Mouse (Mus musculus) lung, postnatal 0 days (tissue): ENCODE measurements around the gene Skiv2l. TPM values are rescaled to one million over a fixed set of nuclear protein-coding genes. Genes with fewer than 3 reads are reported as not detected.
A peak's percentile ranks its signal among the peaks of the same experiment; 100 is the strongest.
"Not testable (repeated sequence)": the region's sequence is repeated elsewhere in the genome, so short reads cannot be mapped to it uniquely, and the experiment has no call there.

ENCODE experiments used
- ATAC-seq: fragments of 200-750 bp; cut with Nextera tagmentation; 2 replicates; pipeline ENCODE4 v1.8.0; 2017; ENCODE audit warnings: moderate library complexity
- DNase-seq: peaks from one replicate; pipeline ENCODE4 v3.0.0-alpha.2; 2016; ENCODE audit warnings: low spot score
- H3K27ac ChIP-seq: fragments of 300-500 bp; sonication (generic); 2 replicates; pipeline ENCODE4 v1.5.1; 2014; ENCODE audit warnings: antibody characterized with exemption, mild to moderate bottlenecking, low read length, mixed read lengths
- H3K27me3 ChIP-seq: fragments of 300-500 bp; sonication (generic); replicated peaks from 2 replicates; pipeline ENCODE4 v1.6.1; 2014; ENCODE audit warnings: low read length, mixed read lengths; ENCODE audit not compliant: insufficient read depth
- H3K36me3 ChIP-seq: fragments of 300-500 bp; sonication (generic); 2 replicates; pipeline ENCODE4 v1.6.1; 2014; ENCODE audit warnings: low read length, mixed read lengths; ENCODE audit not compliant: insufficient read depth
- H3K4me1 ChIP-seq: fragments of 300-500 bp; sonication (generic); 2 replicates; pipeline ENCODE4 v1.6.1; 2014; ENCODE audit warnings: antibody characterized with exemption, low read depth, low read length, mixed read lengths; ENCODE audit not compliant: insufficient read depth
- H3K4me2 ChIP-seq: fragments of 300-500 bp; sonication (generic); replicated peaks from 2 replicates; pipeline ENCODE4 v1.6.1; 2014; ENCODE audit warnings: low read depth, mild to moderate bottlenecking, low read length, moderate library complexity, mixed read lengths
- H3K4me3 ChIP-seq: fragments of 300-500 bp; sonication (generic); 2 replicates; pipeline ENCODE4 v1.5.1; 2014; ENCODE audit warnings: low read depth, low read length
- H3K9ac ChIP-seq: fragments of 300-500 bp; sonication (generic); replicated peaks from 2 replicates; pipeline ENCODE4 v1.6.1; 2014; ENCODE audit warnings: low read depth, mild to moderate bottlenecking
- H3K9me3 ChIP-seq: fragments of 300-500 bp; sonication (generic); 2 replicates; pipeline ENCODE4 v1.6.1; 2016; ENCODE audit warnings: low read length, mixed read lengths
- CTCF ChIP-seq: IDR thresholded peaks from 2 replicates; pipeline ENCODE4 v1.5.1; 2016; ENCODE audit warnings: antibody characterized with exemption, mild to moderate bottlenecking
- EP300 ChIP-seq: IDR thresholded peaks from 2 replicates; pipeline ENCODE4 v1.6.1; 2016; ENCODE audit warnings: antibody characterized with exemption, mild to moderate bottlenecking, control low read depth
- WGBS: fragments of 180-500 bp; shearing (Covaris S2); extraction: QIAGEN DNeasy Blood & Tissue Kit; methylation state at CpG from one replicate; pipeline ENCODE4 v1.1.7; 2014; 5-methylcytosine and 5-hydroxymethylcytosine counted together
- polyA plus RNA-seq: library from polyadenylated mRNA; unstranded; fragments of >200 nt; fragmentation: Nextera tagmentation; extraction: Ambion mirVana; gene quantifications from 2 replicates; pipeline ENCODE4 v1.2.1, GENCODE M21; 2015

The Skiv2l gene
- polyA plus RNA-seq, 1 experiment from 2014 or later = 30.6 TPM

- H3K9ac ChIP-seq = peak overlapping the region; percentile 74
- H3K9me3 ChIP-seq = no peaks in the 10 kb centered on the region
- H3K4me1 ChIP-seq = peaks cover 12% of the 10 kb centered on the region; the same call in 1 of the 2 replicates
- peak overlapping the region; percentile 85 for H3K27ac ChIP-seq
- H3K4me3 ChIP-seq = peak overlapping the region; percentile 77
- ATAC-seq = peak; percentile 76
- 4% methylated on average over 45 of the region's 48 CpGs for whole genome bisulfite sequencing
- no peaks in the 10 kb centered on the region for H3K27me3 ChIP-seq
- DNase-seq = peak; percentile 87
- TF ChIP-seq CTCF (no peak), EP300 (no peak)
- peak overlapping the region; percentile 91 for H3K4me2 ChIP-seq
- peaks cover 6% of the 10 kb centered on the region for H3K36me3 ChIP-seq
Observed at GRCm38 (mm10) chr17:34836155-34836855, 13.7 kb downstream of the Skiv2l start.

DNA sequence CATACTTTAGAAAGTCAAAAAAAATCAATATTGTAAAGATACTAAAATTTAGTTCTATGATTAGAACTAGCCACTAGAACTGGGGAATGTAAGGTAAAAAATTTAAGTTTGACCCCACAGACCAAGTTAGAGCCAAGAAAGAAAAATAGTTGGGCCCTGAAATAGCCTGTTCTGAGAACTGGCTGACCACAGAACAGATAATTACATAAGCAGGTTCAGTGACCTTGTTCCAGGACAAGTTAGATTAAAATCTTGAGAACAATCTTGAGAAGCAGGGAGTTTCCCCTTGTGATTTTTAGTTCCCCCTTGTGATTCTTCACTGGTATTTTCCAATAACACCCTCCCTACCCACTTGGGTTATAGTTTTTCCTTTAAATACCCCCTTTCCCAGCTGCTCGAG is 19.2 kb downstream of the Skiv2l start:
- not testable (repeated sequence) for DNase-seq, ATAC-seq, H3K9ac ChIP-seq, H3K4me2 ChIP-seq, H3K27me3 ChIP-seq, H3K4me1 ChIP-seq, H3K9me3 ChIP-seq, H3K4me3 ChIP-seq, H3K27ac ChIP-seq
- 89% methylated on average over 1 of the region's 1 CpGs for WGBS
- peaks cover 21% of the 10 kb centered on the region; the same call in 1 of the 2 replicates for H3K36me3 ChIP-seq

GRCm38 (mm10) chr17:34814818-34815370 is 35.1 kb downstream of the Skiv2l start:
- no peak overlapping the region for H3K4me3 ChIP-seq
- H3K9me3 ChIP-seq = no peaks in the 10 kb centered on the region
- H3K27me3 ChIP-seq = no peaks in the 10 kb centered on the region
- 70% methylated on average over 7 of the region's 7 CpGs for WGBS
- ATAC-seq = no peak
- DNase-seq = no peak
- no peaks in the 10 kb centered on the region for H3K36me3 ChIP-seq
- H3K9ac ChIP-seq = no peak overlapping the region
- TF ChIP-seq CTCF (no peak), EP300 (no peak)
- no peak overlapping the region for H3K27ac ChIP-seq
- H3K4me1 ChIP-seq = no peaks in the 10 kb centered on the region
- H3K4me2 ChIP-seq = no peak overlapping the region

- not testable (repeated sequence) for H3K4me3 ChIP-seq, H3K36me3 ChIP-seq, H3K4me2 ChIP-seq, H3K9me3 ChIP-seq, H3K27me3 ChIP-seq, H3K4me1 ChIP-seq, H3K9ac ChIP-seq, ATAC-seq, H3K27ac ChIP-seq
- DNase-seq = peak; percentile 32
- WGBS = 54% methylated on average over 11 of the region's 12 CpGs
- TF ChIP-seq CTCF = peak; percentile 69
Observed at GRCm38 (mm10) chr17:34813747-34814146, 36.3 kb downstream of the Skiv2l start.

DNA sequence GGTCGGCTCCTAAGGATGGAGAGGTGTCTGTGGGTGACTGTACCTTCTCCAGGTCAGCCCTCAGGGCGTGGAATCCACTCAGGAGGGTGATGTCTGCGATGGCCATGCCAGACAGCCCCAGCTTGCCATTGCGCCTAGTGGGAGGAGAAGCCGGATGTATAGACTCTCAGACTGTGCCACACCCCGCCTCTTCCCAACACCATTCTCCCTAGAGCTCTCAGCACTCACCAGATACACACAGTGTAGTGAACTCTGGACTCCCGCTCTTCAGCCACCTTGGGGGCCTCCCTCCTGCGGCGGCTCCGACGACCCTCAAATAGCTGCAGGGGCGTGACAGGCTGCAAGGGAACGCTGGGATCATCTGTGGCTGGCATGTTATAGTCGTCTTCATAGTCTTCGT is 38.7 kb downstream of the Skiv2l start:
- Histone ChIP-seq H3K9me3 (no peaks in the 10 kb centered on the region), H3K4me1 (no peaks in the 10 kb centered on the region), H3K4me3 (no peak overlapping the region), H3K36me3 (no peaks in the 10 kb centered on the region), H3K4me2 (no peak overlapping the region), H3K9ac (no peak overlapping the region), H3K27me3 (no peaks in the 10 kb centered on the region), H3K27ac (no peak overlapping the region)
- TF ChIP-seq CTCF = no peak
- DNase-seq (no peak), ATAC-seq (no peak)
- 64% methylated on average over 15 of the region's 15 CpGs for WGBS

GRCm38 (mm10) chr17:34810811-34811210 is 39.2 kb downstream of the Skiv2l start:
- H3K36me3 ChIP-seq, H3K4me1 ChIP-seq, H3K4me2 ChIP-seq, H3K9me3 ChIP-seq, H3K27me3 ChIP-seq, H3K27ac ChIP-seq, H3K4me3 ChIP-seq, H3K9ac ChIP-seq, ATAC-seq, DNase-seq: not testable (repeated sequence)
- 75% methylated on average over 7 of the region's 8 CpGs for WGBS

DNA sequence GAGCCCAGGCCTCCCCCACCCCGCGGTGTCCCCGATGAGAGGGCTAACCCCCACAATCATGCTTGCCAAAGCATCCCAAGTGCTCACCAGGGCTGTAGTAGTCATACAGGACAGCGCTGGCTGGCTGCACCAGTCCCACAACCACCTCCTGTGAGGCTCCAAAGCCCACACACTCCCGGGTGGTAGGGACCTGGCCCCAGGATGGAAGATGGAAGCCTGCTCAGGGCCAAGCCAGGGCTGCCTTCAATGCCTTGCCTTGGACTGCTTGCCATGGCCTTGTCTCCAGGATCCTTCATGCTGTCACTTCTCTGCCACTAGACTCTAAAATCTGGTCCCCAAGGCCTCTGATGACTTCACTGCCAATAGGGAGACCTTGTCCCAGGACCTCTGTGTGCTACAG is 39.6 kb downstream of the Skiv2l start:
- not testable (repeated sequence) for H3K4me2 ChIP-seq, H3K36me3 ChIP-seq, H3K27ac ChIP-seq, H3K9ac ChIP-seq, H3K27me3 ChIP-seq, H3K4me1 ChIP-seq, ATAC-seq, H3K4me3 ChIP-seq, H3K9me3 ChIP-seq, DNase-seq
- WGBS = 77% methylated on average over 5 of the region's 5 CpGs
